Mouse (Mus musculus): ENCODE results near the gene Eif4a1.
A peak's percentile ranks its signal among the peaks of the same experiment; 100 is the strongest.
"Not testable (repeated sequence)": the region's sequence is repeated elsewhere in the genome, so short reads cannot be mapped to it uniquely, and the experiment has no call there.

The Eif4a1 gene

DNA sequence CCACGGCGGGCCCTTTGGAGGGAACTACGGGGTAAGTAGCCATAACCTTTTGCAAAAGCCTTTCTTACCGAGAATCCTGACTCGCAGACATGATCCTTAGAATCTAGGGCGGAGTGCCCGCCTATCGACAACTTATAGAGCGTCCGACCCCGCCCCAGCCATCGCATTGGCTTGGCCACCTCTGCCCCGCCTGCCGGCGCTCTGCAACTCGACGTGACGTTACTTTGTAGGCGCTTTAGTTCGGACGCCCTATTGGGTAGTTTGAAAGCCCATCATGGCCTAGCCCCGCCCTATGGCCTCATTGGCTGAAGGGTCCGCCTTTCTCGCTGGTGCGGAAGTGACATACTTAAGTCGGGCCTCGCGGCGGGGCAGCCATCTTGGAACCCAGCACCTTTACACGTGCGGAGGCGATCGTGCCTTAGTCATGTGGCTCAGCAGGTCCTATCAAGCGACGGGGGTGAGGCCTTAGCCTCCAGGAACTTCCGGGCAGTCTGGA is at the start of gene Eif4a1:
TSS of gene Eif4a1 (minus strand) at position 213 of the 496 bp plus-strand sequence.
- DNase-seq = peak; percentile 100

DNA sequence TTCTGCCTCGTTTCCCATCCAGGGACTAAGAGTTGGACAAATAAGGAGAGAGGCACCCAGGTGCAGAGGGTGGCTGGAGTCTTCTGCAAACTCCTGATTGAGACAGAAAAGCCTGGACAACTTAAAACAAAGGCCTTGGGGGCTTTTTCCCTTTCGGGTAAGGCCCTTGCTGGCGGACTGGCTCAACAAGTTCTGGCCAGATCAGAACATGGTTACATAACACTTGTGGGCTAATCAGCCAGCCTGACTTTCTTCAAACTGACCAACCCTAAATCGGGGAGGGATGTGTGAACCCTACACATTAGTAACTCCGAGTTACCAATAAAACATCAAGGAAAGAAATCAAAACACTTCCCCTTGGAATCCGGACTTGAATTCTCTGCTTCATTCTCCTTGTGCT is 48.6 kb upstream of the Eif4a1 start:
- DNase-seq = no peak

DNA sequence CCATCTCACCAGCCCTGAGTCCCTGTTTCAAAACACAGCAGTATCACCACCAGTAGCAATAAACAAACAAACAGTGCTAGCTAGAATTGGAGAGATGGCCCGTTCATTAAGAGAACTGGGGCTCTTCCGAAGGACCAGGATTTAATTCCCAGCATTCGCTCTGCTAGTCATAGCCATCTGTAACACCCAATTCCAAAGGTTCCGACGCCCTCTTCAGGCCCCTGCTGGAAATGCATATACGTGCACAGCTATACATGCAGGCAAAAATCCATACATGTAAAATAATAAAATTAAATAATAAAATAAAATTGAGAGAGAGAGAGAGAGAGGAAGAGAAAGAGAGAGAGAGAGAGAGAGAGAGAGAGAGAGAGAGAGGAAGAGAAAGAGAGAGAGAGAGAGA is 47.2 kb upstream of the Eif4a1 start:
- DNase-seq = no peak

DNA sequence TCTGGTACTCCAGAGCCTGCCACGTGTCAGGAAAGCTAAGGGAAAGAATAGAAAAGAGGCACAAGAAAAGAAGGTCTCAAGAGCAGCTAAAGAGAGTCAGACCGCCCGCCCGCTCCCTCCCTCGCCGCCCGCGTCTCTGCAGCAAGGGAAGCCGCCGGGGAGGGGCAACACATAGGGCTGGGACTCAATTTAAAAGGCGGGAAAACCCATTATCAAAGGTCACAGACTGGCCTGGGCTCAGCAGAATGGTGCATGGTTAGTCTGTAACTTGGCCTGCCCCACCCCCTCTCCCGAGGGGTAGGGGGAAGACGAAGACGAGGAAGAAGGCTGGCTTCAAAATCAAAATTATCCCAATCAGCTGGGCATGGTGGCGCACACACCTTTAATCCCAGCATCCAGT is 46.4 kb upstream of the Eif4a1 start:
- DNase-seq = peak; percentile 46

DNA sequence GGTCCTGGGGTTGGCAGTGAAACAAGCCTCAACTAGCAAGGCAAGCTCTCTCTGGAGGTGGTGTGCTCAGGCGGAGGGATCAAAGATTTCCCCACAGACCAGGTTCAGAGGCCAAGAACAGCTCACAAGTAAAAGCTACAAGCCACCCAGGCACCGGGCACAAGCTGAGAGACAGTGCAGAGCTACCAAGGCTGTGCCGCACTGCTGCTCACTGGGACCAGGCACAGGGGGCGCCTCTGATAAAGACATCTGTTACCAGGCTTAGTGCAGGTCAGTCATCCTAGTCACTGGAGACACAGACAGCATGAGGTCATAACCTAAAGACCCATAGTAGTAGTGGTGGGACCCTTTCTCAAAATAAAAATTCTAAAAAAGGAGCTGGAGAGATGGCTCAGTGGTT is 44.7 kb upstream of the Eif4a1 start:
- no peak for DNase-seq

DNA sequence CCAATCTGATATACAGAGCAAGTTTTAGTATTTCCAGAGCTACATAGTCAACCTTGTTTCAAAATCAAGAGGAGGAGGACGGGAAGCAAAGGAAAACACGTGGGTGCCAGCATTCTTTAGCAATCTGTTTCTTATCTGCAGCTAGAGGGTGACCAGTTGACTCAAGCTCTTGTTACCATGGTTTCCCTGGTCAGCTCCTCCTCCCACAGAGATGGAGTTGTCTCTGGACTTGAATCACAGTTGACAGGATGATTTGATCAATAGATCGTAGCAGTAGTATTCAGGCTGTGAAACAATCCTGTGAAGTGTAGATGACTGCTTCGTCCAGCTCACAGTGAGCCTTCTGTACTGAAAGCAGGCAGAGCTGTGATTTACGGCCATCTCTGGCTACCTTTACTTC is 43.7 kb upstream of the Eif4a1 start:
- DNase-seq = peak; percentile 73

DNA sequence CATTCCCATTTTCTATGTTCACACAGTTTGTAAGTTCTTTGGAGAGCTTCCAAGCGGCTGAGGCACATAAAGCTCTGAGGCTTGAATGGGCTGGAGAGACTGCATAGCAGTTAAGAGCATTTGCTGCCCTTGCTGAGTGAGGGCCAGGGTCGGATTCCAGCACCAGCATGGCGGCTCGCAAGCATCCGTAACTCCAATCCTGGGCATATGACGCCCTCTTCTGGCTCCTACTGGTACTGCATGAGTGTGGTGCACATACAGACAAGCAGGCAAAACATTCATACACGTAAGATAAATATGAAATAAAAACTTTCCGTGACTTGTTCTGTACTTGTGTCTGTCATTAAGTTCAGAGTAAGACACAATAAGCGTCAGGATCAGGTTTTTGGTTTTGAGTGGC is 43.3 kb upstream of the Eif4a1 start:
- DNase-seq = peak; percentile 23

DNA sequence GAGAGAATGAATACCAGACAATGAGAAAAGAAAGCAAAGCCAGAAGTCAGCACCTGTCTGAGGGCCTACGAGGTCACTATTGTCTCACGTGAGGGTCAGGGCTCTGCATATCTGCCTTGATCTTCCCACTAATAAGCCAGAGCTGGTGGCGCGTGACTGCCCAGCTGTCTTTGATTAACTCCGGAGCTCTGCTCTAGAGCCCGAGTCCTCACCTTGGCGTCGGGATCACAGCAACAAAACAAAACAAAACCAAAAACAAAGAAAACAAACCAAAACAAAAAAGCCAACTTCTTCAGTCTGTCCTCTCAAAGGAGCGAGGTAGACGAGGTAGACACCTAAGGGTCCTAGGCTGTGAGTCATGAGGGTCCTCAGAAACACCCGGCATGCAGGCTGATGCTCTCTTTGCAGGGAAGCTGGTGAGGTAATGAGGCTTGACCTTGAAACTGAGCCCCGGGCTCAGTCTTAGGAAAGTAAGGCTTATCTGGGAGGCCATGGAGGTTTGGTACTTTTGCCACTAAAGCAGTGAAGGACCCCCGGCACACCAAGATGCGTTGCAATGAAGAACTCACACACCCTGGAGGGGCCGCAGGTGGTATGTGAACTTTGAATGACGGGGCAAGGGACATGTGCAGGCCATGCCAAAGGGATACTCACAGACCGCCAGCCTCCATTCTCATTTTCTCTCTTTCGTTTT is 42.6 kb upstream of the Eif4a1 start:
- DNase-seq = peak; percentile 75

DNA sequence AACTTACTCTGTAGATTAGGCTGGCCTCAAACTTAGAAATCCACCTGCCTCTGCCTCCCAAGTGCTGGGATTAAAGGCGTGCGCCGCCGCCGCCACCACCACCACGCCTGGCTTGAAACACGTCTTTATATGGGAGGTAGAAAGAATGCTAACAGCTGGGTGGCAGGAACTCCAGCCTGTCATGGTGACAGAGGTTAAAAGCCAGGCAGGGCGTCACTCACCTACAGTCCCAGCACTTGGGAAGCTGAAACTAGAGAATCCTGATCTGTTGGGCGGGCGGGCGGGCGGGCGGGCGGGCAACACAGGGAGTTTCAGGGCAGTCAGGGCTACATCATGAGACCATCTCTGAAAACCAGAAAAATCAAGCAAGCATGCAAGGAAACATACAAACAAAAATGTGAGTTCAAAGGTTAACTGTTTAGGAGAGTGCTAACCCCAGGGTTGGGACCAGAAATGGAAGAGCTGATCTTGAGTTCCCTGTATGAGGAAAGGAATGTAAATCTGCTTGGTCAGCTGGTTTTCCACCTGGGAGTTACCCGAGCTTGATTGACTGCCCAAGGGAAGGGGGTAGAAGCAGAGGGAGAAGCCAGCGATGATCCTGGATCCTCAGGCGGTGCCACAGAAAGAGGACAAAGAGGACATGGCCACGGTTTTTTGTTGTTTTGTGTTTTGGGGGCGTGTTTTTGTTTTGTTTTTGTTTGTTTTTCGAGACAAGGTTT is 40.9 kb upstream of the Eif4a1 start:
- DNase-seq = peak; percentile 16

DNA sequence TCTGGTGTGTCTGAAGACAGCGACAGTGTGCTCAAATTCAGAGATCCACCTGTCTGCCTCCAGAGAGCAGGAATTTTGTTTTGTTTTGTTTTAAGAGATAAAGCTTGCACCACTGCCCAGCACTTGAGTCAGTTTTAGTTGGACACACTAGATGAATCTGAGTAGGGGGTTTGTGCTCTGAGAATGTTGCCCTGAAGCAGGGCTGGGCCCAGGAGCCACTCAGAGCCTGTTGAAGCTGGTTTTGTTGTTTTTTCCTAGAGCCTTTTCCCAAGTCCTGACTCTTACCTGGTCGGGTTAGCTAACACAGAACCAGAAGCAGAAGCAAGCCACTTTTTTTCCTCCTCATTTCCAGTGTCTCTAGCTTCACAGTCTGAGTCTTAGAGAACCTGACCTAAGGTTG is 38.9 kb upstream of the Eif4a1 start:
- DNase-seq = no peak

DNA sequence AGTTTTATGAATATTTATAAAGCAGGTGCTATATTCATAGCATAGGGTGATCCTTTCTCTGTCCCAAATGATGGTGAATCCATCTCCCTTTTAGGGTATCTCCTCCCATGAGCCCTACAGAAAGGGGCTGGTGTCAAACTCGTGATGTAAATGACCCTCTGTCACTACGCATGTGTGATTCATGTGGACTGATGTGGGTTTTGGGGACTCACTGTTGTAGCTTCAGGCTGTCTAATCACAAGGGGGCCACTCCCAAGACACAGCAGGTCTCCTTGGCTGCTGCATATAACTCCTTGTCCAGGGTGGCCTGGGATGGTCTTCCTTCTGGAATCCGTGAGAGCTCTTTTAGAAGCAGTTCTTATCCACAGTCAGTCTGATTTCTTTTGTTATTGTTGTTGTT is 38.2 kb upstream of the Eif4a1 start:
- DNase-seq = no peak

DNA sequence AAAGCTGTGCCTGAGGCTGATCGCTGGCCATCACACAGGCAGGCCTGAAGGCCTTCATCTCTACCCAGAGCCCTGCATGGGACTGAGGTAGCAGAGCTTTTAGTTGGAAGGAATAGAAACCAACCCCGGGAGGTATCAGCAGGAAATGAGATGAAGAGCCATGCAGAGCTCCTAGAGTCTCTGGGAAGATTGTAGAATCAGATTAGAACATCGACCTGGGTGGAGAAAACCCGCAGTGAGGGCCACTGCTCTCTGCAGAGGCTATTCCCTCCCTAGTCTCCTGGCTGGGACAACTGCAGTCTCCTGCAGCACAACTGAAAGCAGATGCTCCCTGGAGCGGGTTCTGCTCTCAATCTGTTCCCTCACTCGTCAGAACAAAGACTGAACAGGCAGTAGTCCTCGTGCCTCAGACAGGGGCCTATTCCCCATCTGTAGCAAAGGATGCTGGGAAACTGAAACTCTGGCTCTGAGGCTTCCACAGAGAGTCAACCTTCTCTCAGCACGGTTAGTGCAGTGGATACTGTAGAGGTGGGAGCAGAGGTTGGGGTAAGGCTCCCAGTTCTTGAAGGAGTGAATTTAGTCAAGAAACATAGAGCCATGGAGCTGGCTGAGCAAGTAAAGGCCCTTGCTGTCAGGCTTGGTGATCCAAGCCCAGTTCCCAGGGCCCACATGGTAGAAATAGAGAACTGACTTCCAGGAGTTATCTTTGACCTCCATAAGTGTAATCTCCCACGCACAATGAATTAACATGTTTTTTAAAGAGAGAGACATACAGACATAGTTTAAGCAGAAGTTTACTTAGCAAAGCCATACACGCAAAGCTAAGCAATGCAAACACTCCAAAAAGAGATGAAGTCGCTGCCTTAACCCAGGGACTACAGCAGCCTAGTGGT is 37.6 kb upstream of the Eif4a1 start:
- DNase-seq = no peak

DNA sequence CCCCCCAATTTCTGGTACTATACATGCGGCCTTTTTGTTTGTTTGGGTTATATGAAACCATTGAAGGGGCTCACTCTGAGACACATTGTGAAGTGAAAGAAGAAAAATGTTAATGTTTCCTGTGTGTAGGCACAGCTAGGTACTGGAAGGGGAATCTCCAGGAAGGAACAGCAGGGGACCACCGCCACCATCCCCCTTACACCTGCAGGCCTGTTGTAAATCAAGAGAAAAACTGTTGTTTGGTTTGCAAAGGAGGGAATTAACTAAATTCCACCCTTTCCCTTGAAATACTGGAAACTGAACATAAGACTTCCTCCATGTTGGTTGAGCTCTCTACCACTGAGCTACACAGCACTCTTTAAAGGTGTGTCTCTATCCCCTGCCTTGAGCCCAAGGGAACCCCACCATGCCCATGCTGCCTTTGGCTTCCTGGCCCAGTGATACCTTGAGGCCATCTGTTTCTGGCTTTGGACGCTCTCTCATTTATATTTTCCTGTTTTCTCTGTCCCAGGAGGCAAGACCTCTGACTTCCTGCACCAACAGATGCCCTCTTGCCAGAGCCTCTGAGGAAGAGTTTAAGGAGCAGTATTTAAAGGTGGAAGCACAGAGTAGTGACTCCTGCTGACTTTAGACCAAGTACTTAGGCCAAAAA is 36.5 kb upstream of the Eif4a1 start:
- no peak for DNase-seq

DNA sequence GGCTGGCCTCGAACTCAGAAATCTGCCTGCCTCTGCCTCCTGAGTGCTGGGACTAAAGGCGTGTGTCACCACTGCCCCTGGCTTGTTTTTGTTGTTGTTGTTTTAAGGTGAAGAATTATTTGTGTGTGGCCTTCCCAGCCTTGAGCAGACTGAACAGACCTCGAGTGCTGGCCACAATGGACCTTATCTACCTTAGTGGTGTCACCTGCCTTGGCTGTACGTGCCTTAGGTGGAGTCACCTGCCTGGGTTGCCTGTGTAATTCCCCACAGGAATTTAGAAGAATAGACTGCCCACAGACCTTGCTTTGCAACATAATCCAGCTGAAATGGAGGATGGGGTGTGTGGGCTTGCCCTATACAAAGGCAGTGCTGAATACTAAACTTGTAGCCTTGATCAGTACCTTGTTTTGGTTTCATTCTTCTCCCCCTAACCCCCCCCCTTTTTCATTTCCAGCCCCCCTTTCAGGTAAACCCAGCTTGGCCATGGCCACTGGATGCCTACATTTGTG is 35.7 kb upstream of the Eif4a1 start:
- no peak for DNase-seq

DNA sequence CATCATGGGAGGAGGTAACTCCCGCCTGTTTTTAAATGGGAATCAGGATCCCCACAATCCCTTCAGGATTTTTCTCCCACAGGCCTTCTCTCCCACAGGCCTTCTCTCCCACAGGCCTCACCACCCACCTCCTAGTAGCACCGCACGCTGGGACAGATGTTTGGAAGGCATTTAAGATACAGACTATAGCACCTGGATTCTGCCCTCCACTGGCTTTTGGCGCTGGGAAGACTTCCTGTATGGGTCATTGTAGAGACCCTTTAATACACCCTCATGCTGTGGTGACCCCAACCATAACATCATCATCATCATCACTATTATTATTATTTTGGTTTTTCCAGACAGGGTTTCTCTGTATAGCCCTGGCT is 35.2 kb upstream of the Eif4a1 start:
- DNase-seq = no peak

DNA sequence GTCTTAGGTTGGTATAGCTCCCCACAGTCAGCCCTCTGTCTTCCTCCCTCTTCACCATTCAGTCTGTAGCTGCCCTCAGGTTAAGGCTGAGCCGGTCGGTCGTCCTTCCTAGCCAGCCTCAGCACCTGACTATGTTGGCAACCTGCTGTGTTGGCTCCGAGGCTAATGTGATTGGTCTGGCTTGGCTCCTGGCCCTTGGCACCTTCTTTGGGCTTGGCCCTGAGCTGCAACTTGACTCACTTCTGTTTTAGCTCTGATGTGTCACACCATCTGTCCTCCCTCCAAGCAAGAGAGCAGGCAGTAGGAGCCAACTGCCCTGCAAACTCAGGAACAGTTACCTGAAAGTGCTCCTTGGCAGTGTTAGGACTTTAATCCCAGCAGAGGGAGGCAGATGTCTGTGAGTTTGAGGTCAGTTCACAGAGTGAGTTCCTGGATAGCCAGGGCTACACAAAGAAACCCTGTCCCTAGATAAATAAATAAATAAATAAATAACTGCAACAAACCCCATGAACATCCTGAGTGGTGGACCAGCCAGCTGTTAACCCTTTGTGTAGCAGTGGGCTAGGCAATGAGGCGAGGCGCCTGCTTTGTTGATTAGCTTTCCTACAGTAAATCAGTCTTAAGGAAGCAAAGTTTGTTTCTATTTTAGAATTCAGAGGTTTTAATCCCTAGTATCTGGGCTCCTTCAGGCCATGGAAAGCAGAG is 34.7 kb upstream of the Eif4a1 start:
- no peak for DNase-seq

DNA sequence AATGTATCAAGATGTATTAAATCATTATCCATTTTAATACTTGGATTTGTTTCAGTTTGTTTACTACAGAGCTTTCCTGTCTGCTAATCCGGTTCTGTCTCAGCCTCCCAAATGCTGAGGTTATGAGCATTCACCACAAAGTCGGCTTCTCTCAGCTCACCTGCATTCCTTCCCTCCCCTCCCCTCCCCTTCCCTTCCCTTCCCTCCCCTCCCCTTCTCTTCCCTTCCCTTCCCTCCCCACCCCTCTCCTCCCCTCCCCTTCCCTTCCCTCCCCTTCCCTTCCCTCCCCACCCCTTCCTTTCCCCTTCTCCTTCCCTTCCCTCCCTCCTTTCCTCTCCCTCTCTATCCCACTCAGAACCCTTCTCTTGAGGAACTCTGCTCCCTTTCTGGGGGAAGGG is 32.4 kb upstream of the Eif4a1 start:
- DNase-seq = no peak

DNA sequence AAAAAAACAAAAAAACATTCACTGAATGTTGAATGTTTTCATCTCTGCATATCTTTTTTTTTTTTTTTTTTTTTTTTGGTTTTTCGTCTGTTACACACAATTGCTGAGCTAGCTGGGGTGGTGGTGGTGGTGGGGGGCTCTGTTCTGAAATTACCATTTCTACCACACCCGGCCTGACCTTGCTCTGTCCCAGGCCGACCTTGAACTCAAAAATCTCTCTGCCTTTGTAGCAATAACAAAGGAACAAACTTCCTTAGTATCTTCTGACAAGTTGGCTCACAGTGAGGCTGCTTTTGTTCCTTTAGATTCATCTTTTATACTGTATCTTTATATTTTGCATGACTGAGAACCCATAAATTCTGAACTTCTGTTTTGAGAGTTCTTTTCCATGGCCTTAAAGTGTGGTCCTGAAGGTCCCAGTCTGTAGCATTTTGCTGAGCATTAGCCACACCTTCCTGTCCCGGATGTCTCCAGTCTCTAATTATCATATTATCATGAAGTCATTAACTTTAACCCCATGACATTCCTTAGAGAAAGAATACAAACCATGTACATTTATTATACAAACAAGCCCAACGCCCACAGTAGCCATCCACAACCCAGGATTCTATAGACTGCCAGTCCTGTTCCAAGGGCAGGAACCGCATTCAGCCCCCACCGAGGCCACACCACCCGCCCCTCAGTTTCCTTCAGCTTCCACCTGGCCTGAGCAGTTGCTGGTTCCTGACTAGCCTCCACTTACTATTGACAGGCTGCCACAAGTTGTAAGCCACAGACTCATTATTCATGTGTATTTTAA is 31.8 kb upstream of the Eif4a1 start:
- DNase-seq = no peak

DNA sequence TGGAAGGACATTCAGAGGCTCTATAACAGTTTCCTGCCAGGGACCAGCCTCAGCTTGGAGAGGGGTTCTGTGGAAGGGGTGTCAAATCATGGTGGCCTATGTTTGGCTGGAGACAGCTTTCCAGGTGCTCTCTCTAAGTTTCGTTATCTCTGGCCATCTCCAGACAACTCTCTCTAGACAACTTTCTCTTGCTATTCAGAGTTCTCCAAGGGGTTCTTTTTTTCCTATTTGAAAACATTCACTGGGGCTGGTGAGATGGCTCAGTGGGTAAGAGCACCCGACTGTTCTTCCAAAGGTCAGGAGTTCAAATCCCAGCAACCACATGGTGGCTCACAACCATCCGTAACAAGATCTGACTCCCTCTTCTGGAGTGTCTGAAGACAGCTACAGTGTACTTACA is 31.2 kb upstream of the Eif4a1 start:
- not testable (repeated sequence) for DNase-seq

DNA sequence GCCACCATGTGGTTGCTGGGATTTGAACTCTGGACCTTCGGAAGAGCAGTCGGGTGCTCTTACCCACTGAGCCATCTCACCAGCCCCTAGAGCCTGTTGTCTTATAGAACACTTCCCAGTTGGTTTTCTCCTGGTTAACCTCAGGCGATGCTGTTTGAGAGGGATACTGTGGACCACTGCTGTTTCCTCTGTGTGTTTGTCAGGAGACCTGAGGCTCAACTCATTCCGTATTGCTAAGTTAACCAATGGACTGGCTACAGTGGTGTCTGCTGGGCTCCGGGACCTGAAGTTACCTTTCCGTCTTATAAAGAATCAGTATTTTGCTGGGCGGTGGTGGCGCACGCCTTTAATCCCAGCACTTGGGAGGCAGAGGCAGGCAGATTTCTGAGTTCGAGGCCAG is 30.7 kb upstream of the Eif4a1 start:
- not testable (repeated sequence) for DNase-seq

DNA sequence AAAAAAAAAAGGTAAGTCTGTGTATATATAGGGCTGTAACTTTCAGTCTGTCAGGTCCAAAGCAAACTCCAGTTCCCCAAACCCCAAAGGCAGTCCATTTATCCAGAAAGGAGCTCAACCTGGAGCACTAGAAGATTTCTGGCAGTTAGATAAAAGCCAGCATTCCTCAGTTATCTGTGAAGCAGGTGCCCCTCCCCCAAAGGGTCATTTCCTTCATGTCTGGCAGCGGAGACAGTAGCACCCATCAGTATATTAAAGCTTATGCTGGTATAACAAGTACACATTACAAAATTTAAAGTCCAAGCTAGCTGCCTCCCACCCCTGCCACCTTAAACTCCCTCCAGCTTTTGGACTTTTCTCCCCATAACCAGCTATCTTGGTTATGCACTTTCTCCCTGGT is 27.4 kb upstream of the Eif4a1 start:
- DNase-seq = no peak
